Mouse (Mus musculus): ENCODE data around the gene Zfp775. TPM values are rescaled to one million over a fixed set of nuclear protein-coding genes. Genes with fewer than 3 reads are reported as not detected.

Zfp775 gene
- total RNA-seq (2021), result 1 to 10 TPM; 5.8 to 5.9 TPM

DNA sequence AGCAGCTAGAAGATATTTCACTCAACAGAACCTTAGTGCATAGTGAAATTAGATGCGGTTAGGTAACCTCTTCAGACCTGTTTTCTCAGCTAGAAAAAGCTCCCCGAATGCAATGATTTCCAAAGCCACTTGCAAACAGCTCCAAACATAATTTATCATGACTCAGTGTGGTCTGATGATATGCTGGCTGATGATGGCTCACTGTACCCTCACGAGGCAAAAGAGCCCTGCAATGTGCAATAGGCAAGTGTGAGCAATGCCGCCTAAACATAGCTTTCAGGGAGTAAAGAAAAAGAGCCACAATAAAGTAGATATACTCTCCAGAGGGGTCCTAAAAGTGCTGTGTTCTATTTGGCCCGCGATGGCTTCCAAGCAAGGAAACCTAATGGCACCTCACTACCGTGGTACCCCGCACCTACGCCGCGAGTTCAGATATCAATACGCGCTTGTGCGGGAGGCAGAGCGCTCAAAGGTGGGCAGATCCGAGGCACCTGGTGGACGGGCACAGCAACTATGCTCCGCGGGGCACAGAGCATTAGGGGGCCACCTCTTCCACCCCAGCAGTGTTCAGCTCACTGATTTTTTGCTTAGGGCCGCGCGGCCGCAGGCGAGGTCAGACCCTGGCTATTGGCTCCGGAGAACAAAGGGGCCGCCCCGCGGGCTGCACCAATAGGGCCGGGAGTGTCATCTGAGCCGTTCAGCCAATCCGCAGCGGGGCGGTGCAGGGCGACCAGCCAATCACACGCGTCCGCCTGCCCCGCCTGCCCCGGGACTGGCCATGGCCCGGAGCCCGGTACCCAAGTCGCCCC, at the start of gene Zfp775:
TSS of gene Zfp775 (plus strand) at position 793 of the 809 bp plus-strand sequence.
- intact Hi-C loops (cut with DNase I), result loop anchor here (2.0 kb wide), 1 partner anchor 25 kb away; the partner anchor contains the start of gene AI854703
- peak; percentile 98 for DNase-seq

DNA sequence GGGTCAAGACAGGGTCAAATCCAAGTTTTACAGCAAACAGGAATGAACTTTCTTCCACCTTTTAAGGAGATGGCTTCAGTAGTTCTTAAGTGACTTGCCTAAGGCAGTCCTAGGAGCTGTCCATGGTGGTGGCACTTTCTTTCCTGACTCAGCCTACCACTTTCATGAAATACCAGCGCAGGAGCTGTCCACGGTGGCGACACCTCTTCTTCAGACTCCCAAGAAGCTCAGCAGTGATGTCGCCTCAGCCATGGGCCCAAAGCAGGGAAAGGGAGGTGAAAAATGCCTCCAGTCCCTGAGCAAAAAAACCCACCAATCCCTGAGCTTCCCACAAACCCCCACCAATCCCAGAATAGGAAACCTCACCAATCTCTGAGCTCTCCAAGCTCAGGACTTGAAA, 48.9 kb upstream of the Zfp775 start:
- no peak for DNase-seq
- intact Hi-C loops (cut with DNase I), result no loop called here

DNA sequence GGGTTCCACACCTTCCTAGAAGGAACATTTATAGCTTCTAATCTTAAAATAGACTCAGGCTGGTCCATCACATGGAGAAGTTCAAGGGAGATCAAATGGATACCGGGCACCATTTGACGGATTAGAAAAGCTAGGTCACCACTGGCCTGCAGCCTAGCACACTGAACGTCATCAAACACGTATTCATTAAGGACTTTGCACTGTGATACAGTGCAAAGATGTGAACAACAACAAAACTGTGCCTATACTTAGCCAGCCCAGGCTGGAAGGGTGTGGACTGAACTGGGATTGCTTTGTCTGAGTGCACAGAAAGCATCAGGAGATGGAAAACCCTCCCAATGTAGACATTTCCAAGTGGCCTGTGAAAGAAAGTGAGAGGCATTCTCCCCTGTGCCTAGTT, 48.0 kb upstream of the Zfp775 start:
- DNase-seq, result no peak
- intact Hi-C loops (cut with DNase I), result no loop called here

DNA sequence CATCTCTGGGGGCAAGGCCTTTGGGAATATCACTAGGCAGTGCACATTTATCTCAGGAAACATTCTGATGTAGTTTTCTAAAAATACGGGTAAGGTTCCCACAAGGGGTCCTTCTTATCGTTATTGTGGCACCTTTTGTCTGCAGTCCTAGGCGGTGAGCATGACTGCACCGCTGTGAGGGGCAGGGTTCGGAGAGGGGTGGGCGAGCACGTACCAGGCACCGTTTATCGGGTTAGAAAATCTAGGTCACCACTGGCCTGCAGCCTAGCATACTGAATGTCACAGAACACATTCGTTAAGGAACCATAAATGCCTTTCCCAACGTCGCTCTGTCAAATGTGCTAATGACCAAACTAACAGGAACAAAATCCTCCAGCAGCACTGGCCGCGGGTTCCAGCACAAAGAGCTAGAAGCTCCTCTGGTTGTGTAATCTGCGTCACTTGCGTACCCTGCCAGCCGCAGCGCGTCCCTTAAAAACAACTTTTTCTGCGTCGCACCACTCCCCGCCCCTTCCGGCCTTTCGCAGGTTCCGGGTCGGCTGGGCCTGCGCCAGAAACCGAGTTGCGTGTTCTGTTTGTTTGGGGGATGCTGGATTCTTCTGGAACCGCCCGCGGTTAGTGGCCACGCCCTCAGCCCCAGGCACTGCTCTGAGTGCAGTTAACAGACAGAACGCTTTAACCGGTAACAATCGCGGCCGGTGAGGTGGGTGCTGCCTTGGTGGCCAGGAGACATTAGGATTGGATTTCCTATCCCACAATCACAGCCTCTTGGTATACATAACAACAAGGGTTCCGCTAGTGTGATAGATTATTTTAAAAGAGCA, 47.4 kb upstream of the Zfp775 start, which contains the start of gene Lrrc61:
TSS of gene Lrrc61 (plus strand) at position 517 of the 824 bp plus-strand sequence.
- intact Hi-C loops (cut with DNase I), result no loop called here
- DNase-seq, result peak; percentile 98 to 99

DNA sequence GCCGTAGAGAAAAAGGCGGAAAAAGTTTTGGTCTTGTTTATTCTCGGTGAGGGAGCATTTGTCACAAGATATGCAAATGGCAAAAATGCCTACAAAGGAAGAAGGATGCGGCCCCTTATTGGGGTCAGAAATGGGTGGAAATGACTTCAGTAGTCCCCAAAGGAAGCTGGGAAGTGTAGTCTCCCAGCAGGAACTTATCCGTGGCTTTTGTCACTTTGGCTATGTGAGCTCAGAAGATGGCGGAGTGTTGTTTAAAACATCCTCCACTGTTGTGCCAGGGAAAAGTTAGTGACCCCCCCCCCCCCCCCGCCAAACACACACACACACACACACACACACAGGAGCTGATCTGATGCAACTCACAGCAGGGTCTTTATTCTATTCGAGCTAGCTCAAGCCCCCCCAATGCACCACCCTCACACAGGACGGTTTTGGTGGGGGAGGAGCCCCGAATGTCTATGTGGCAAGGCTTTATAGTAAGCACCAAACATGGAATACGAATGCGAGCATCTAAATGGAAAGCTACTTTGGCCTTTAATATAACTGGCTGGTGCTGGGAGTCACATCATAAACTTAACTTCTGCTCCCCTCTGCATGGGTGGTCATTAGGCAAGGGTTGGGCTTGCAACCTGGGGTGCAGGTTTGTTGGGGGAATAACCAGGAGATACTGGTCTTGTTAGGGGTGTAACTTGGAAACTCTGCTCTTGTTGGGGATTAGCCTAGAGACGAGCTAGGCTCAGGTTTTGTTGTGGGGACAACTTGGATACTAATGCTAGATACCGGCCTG, 46.6 kb upstream of the Zfp775 start:
- DNase-seq, result peak; percentile 77 to 78
- intact Hi-C loops (cut with DNase I), result no loop called here

DNA sequence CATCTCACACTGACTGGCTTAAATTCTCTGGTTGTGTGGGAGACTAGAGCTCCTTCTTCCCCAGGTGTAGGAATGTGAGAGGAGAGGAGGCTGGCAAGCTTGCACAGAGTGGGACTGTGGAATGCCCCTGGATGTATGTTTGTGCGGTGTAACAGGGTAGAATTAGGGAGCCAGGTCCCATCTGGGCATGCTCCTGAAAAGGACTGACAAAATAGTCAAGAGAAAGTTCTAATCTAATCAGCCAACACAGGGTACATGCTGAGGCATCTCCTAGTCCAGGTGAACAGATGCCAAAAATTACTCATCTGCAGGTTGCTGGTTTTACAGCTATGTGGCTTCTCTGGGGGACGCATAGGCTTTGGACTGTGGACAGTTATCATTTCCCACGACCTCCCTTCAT, 45.9 kb upstream of the Zfp775 start:
- intact Hi-C loops (cut with DNase I), result no loop called here
- no peak for DNase-seq

DNA sequence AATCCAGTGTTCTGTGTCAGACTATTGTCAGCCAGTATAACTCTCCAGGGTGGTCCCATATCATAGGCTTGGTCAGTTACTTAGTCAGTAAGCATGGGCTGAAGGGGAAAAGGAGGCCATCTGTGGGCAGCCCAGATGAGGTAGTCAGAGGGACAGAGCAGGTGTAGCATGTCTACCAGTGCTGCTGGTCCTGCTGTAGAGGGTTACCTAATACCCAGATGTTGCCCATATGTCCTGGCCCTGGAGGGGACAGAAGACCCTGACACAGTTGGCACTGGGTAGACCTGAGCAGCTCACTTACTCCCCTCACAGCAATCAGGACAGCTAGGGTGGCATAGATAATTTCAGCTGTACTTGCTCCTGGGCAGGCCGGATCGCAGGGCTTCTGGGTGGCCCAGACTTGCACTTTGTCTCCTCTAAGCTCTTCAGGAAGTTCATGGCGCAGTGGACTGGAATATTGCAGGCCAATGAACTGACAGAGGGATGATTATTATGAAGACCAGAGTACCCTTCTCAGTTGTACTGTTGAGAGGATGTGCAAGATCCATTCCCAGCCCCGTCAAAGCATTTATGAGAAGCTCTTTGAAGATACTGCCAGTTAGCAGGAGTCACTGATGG, 36.1 kb upstream of the Zfp775 start:
- DNase-seq, result no peak
- intact Hi-C loops (cut with DNase I), result no loop called here

DNA sequence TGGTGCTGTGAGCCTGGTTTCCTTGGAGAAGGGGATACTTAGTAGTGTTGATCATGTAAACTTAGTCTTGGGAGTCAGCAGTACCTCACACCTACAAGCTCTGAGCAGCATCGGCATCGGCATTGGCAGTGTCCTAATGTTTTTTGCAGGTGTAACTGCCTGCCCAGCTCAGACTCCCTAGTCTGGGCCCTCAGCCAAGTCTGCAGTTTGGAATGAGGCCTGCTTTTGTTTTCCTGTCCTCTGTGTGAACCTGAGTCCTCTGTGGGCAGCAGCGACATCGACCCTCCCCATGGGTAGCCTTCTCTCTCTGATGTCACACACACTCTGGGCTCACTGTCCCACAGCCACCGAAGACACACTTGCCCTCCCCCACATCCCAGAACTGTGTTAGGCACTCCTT, 35.6 kb upstream of the Zfp775 start:
- DNase-seq, result peak; percentile 85 to 86
- intact Hi-C loops (cut with DNase I), result no loop called here

DNA sequence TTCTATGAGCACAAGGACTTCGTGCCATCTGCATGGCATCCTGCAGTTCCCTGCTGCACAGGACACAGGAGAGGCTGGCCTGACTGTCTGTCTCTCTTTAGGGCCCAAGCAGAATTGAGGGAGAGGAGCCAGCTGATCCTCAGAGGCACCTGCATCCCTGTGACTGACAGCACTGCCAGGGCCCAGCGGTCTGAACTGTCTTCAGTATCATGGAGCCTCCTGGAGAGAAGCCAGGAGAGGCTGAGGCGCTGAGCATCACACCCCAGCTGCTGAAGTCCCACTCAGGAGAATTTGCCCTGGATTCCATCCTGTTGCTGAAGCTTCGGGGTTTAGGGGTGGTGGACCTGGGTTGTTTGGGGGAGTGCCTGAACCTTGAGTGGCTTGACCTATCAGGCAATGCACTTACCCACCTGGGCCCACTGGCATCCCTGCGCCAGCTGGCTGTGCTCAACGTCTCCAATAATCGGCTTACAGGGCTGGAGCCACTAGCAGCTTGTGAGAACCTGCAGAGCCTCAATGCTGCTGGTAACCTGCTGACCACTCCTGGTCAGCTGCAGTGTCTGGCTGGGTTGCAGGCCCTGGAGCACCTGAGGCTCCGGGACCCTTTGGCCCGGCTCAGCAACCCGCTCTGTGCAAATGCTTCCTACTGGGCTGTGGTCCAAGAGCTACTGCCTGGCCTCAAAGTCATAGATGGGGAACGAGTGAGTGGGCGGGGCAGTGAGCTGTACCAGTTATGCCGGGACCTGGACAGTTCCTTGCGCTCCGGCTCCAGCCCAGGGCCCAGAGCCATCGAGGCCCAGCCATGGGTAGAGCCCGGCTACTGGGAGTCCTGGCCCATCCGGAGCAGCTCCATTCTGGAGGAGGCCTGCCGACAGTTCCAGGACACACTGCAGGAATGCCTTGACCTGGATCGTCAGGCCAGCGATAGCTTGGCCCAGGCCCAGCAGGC, 33.6 kb upstream of the Zfp775 start:
- peak; percentile 74 for DNase-seq
- intact Hi-C loops (cut with DNase I), result no loop called here

DNA sequence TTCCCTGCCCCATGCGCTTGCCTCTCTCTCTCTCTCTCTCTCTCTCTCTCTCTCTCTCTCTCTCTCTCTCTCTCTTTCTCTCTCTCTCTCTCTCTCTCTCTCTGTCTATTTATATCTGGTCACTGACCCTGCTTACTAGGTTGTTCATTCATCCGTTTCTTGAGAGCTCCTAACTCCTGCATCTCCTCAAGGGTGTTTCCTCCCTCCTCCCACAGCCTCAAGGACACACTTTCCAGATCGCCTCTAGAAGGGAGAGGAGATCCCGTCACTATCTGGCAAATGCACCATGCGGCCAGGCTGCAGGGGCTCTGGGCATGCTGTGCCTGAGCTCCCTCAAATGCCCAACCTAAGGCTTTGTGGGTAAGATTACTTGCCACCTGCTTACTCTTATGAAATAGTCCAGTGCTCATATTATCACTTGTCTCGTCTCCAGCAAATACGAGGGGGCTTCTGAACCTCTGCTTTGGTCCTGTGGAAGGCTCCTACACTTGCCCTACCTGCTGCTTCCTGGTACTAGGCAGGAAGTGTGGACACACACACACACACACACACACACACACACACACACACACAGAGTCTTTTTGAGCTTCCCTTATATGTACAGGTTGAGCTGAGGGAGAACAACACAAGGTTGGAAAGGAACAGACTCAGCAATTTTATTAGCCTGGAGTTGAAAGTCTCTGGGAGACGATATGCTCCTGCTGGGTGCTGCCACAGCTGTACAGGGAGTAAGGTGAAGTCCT, 32.6 kb upstream of the Zfp775 start:
- DNase-seq, result peak in 1 of 2 experiments; percentile 35
- intact Hi-C loops (cut with DNase I), result no loop called here

DNA sequence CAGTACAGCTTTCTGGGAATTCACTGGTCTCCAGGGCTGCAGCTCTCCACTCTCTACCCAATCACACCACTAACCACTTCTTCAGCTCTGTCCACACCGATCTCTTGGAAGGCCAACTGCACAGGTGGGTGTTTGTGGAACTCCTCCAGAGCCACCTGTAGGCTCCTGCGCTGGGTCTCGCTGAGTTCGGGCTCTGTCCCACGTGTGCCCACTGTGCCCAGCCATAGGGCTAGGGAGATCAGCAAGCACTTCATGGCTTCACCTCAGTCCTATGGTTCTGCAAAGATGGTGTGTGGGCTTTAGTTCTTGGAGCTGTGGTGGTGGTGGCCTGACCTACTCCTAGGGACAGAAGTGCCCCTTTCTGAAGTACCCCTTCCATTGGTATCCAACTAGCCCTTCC, 29.8 kb upstream of the Zfp775 start:
- no peak for DNase-seq
- intact Hi-C loops (cut with DNase I), result no loop called here

DNA sequence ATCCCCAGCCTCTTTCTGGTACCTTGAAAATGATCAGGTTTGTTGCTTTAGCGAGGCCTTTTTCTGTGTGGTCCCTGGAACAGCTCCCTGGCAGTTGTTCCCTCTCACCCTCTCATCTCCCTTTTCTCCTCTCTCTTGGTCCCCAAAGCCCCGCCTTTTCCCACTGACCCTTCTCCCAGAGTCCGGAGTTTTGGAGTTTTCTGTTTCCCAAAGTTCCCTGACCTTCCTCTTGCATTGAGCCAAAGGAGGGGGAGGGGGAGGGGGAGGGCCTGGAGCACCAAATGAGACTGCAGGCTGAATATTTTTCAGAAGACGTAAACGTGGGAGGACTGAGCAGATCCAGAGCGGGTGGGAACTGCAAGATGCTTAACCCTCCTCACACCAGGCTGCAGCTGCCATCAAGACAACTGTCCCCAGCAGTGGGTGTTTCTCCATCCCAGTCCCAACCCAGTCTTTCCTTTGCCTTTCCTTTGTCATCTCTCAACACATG, 29.2 kb upstream of the Zfp775 start, which contains the start of gene Rarres2:
TSS of gene Rarres2 (minus strand) at position 218 of the 490 bp plus-strand sequence.
- peak; percentile 73 to 74 for DNase-seq
- intact Hi-C loops (cut with DNase I), result no loop called here

DNA sequence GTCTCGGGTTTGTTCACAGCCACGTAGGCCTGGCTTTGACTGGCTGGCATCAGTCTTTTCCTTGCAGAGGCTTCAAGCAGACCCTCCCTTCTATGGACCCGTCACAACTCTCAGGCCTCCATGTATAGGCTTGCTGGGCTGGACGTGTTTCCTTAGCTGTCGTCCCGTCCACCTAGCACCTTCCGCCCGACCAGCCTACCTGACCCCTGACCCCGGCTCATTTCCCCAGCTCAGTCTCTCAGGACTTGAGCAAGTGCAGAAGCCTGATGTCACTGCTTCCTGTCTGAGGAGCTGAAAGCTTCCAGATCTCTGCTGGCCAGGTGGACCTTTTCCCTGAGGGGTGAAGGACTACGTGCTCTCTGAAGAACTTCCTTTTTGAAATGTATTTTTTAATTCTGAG, 28.6 kb upstream of the Zfp775 start:
- intact Hi-C loops (cut with DNase I), result no loop called here
- peak; percentile 52 to 59 for DNase-seq

DNA sequence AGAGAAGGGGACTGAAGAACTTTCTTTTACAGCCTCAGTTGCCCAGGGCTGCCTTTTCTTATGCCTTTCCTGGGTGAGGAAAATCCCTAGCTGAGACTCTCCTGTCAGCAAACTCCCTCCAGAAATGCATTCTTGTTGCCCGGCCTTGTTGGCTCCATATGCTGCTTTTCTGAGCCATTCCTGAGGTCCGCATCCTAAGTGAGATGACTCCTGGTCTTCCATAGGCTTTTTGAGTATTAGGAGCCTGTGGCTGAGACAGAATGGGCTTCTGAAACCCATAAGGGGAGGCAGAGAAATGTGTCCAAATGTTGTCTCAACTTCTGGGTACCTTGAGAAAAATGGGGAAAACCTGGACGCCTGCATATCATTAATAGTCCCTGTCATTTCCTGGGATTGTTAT, 27.9 kb upstream of the Zfp775 start:
- intact Hi-C loops (cut with DNase I), result no loop called here
- DNase-seq, result no peak

DNA sequence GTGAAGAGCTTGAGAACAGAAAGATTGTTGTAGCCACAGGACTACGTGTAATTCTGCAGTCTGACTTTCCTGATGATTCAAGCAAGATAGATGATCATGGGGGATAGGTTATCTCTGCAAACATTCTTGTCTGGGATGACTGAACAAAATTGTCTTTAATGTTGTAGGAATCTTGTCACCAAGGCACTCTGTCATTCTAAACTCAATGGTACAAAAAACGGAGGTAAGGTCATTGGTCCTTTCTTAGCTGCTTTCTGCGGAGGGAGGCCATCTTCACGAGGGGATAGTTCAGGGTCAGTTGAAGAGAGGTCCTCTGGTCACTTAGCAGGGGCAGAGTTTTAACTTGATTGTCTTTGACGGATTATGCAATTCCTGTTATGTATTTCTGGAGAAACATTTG, 23.1 kb upstream of the Zfp775 start:
- no peak for DNase-seq
- intact Hi-C loops (cut with DNase I), result no loop called here

DNA sequence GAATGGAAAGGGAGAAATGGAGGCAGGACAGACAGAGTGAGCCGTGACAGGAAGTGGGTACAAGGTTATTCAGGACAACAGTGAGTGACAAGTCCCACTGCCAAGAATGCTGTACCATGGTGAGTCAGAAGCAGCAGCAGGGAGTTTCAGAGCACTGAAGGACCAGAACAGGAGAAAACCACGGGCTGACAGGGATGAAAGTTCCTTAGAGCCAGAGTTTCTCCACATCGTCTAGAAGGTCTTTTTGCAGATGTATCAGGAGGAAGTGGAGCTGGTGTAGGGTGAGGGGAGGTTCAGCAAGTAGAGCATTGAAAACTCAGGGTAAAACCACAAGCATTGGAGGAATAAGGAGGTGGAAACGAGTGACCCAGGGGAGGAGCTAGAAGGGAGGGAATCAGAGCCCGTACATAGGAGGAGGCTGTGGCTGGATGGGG, 22.6 kb upstream of the Zfp775 start:
- intact Hi-C loops (cut with DNase I), result no loop called here
- peak; percentile 43 to 54 for DNase-seq

DNA sequence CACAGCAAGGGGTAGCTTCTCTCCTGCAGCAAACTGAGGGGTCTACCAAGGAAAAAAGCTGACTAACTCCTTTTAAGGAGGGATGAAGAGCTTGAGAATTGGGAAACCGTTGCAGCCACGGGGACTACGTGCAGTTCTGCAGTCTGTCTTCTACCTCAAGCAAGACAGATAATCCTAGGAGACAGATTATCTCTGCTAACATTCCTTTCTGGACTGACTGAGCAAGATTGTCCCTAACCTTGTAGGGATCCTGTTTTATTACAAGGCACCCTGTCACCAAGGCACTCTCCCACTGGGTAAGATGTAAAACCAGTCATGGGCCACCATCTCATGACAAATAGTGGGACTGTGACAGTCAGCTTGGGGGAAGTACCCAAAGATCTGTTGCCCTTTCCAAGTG, 20.6 kb upstream of the Zfp775 start:
- intact Hi-C loops (cut with DNase I), result loop anchor here (5.0 kb wide), 1 partner anchor 191 kb away; the partner anchor contains the start of gene Gimap3
- no peak for DNase-seq

DNA sequence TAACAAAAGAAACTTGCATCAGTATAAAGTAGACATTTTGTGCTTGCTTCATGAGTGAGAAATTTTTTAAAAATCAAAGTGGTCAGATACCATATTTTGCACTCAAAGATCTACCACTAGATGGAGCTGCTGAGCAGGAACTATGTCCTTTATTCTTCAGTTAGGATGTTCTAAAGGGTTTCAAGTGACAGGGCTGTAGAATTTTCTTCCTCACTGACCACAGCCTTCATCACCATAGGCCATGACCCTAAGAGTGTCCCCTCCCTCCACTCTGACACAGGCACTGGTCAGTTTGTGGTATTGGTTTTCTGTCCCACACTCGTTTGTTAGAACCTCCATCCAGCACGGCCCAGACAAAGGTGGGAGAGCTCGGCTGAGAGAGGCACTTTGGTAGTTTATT, 19.8 kb upstream of the Zfp775 start:
- peak; percentile 48 to 74 for DNase-seq
- intact Hi-C loops (cut with DNase I), result loop anchor here (2.0 to 5.0 kb wide), 3 partner anchors 35 to 190 kb away; partner anchors contain the start of gene Gimap3

Data from heart, postnatal 10 days (tissue).